Mouse (Mus musculus) midbrain, embryonic 11.5 days (tissue): ENCODE data around the gene Mmd. TPM values are rescaled to one million over a fixed set of nuclear protein-coding genes. Genes with fewer than 3 reads are reported as not detected.

Experiments used
- ATAC-seq: fragments of 200-750 bp; cut with Nextera tagmentation; 2 replicates; pipeline ENCODE4 v1.8.0; 2017; ENCODE audit warnings: moderate TSS enrichment, moderate library complexity; ENCODE audit not compliant: low FRiP score
- DNase-seq: peaks from one replicate; pipeline ENCODE4 v3.0.0; 2015; ENCODE audit warnings: low spot score; ENCODE audit errors: missing footprints
- H3K27ac ChIP-seq: fragments of 300-500 bp; sonication (generic); 2 replicates; pipeline ENCODE4 v1.5.1; 2014; ENCODE audit warnings: low read depth, low read length
- H3K27me3 ChIP-seq: fragments of 300-500 bp; sonication (generic); 2 replicates; pipeline ENCODE4 v1.6.1; 2014; ENCODE audit warnings: mild to moderate bottlenecking, low read length, moderate library complexity, mixed read lengths; ENCODE audit not compliant: control insufficient read depth, insufficient read depth
- H3K36me3 ChIP-seq: fragments of 300-500 bp; sonication (generic); 2 replicates; pipeline ENCODE4 v1.6.1; 2014; ENCODE audit warnings: mild to moderate bottlenecking, low read length, moderate library complexity, mixed read lengths; ENCODE audit not compliant: control insufficient read depth, insufficient read depth
- H3K4me1 ChIP-seq: fragments of 300-500 bp; sonication (generic); 2 replicates; pipeline ENCODE4 v1.6.1; 2014; ENCODE audit warnings: low read length; ENCODE audit not compliant: control insufficient read depth, insufficient read depth
- H3K4me2 ChIP-seq: fragments of 300-500 bp; sonication (generic); 2 replicates; pipeline ENCODE4 v1.6.1; 2014; ENCODE audit warnings: mild to moderate bottlenecking, moderate library complexity
- H3K4me3 ChIP-seq: fragments of 300-500 bp; sonication (generic); 2 replicates; pipeline ENCODE4 v1.5.1; 2014; ENCODE audit warnings: low read depth, low read length
- H3K9ac ChIP-seq: fragments of 300-500 bp; sonication (generic); 2 replicates; pipeline ENCODE4 v1.6.1; 2014; ENCODE audit warnings: low read length
- H3K9me3 ChIP-seq: fragments of 300-500 bp; sonication (generic); 2 replicates; pipeline ENCODE4 v1.6.1; 2016; ENCODE audit warnings: low read length; ENCODE audit not compliant: control insufficient read depth
- WGBS: fragments of 180-500 bp; shearing (Covaris S2); extraction: QIAGEN DNeasy Blood & Tissue Kit; methylation state at CpG from one replicate; pipeline ENCODE4 v1.1.7; 2014; 5-methylcytosine and 5-hydroxymethylcytosine counted together
- polyA plus RNA-seq: library from polyadenylated mRNA; unstranded; fragments of >200 nt; fragmentation: Nextera tagmentation; extraction: Ambion mirVana; gene quantifications from 2 replicates; pipeline ENCODE4 v1.2.1, GENCODE M21; 2014

Gene Mmd
- polyA plus RNA-seq, 1 experiment from 2014 or later: 48.1 TPM

DNA sequence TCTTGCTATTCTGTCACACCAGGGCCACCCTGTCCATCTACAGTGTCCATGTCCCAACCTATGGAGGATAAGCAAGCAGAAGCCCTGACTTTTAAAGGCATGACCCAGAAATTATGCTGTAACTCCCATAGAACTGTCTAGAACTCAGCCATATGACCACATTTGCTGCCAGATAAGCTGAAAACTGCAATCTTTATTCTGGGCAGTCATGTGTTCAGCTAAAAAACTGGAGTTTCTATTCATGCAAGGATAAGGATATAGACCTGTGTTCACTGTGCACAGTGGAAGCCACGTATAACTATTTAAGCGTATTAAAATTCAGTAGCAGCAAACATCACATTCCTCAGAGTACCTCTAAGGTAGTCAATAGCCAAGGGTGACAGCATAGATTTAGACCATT is 6.0 kb upstream of the Mmd start:
- DNase-seq (no peak), ATAC-seq (no peak)
- Histone ChIP-seq H3K27ac (no peak overlapping the region), H3K4me3 (no peak overlapping the region), H3K9ac (no peak overlapping the region), H3K27me3 (no peaks in the 10 kb centered on the region), H3K36me3 (no peaks in the 10 kb centered on the region), H3K4me2 (no peak overlapping the region), H3K4me1 (no peaks in the 10 kb centered on the region), H3K9me3 (no peaks in the 10 kb centered on the region)
- 96% methylated on average over 2 of the region's 2 CpGs for WGBS

DNA sequence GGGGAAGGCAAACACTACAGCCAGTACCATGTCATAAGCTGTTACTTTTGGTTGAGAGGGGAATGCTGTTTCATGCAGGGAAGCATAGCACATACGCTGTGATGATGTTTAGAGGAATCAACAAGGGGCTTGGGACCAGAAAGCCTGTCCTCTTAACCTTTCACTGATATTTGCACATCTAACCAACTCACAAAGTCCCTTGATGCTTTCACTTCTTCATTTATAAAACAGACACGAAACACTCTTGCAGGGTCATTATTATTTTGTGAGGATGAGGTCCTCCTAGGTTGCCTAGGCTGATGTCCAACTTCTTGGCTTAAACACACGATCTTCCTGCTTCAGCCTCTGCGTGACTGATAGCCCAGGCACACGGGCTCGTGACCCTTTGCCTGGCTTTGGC is 3.6 kb upstream of the Mmd start:
- Histone ChIP-seq H3K9ac (no peak overlapping the region), H3K27ac (no peak overlapping the region), H3K9me3 (no peaks in the 10 kb centered on the region), H3K4me1 (peaks cover 6% of the 10 kb centered on the region), H3K27me3 (no peaks in the 10 kb centered on the region), H3K36me3 (no peaks in the 10 kb centered on the region), H3K4me3 (no peak overlapping the region), H3K4me2 (no peak overlapping the region)
- 89% methylated on average over 6 of the region's 6 CpGs for WGBS
- ATAC-seq (no peak), DNase-seq (no peak)

DNA sequence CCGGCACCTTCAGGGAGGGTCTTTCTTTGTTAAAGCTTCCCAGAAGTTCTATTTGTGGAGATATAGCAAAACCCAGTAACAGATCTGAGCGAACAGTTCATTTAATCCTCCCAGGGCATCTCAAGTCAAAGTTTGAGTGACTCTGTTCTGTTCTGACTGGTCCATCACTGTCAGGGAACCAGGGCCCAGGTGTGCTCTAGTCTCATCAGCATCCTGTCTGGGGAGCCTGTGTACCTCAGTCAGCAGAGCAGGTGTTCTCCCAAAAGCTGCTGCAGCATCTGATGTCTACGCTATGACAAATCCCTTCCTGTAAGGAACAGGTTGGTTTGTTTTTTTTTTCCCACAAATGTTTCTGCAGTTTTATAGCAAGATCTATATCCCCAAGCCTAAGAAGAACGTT is 2.6 kb upstream of the Mmd start:
- H3K4me1 ChIP-seq: peaks cover 7% of the 10 kb centered on the region
- ATAC-seq (no peak), DNase-seq (no peak)
- no peak overlapping the region for H3K27ac ChIP-seq
- H3K9ac ChIP-seq: no peak overlapping the region
- H3K36me3 ChIP-seq: no peaks in the 10 kb centered on the region
- H3K4me2 ChIP-seq: no peak overlapping the region
- no peaks in the 10 kb centered on the region for H3K9me3 ChIP-seq
- no peaks in the 10 kb centered on the region for H3K27me3 ChIP-seq
- no peak overlapping the region for H3K4me3 ChIP-seq
- WGBS: 80% methylated on average over 4 of the region's 4 CpGs

DNA sequence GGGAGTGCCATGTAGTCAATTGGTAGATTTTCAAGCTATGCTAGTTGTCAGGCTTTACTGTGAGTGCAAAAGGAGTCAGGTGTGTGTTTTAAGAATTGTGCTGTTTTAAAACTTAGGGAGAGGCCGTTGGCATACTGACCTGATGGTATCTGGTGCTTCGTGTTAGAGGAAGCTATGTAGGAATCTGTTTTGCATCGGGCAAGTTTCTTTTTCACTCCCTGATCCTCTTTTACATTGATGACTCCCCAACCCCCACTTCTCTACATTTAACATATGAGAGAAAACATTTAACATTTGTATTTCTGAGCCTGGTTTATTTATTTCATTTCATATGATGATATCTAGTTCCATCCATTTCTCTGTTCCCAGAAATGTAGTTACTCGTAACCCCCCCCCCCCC is 1.5 kb upstream of the Mmd start:
- Histone ChIP-seq H3K27me3 (no peaks in the 10 kb centered on the region), H3K9ac (no peak overlapping the region), H3K4me2 (no peak overlapping the region), H3K36me3 (no peaks in the 10 kb centered on the region), H3K27ac (no peak overlapping the region), H3K4me1 (peaks cover 7% of the 10 kb centered on the region), H3K9me3 (no peaks in the 10 kb centered on the region), H3K4me3 (no peak overlapping the region)
- no peak for ATAC-seq
- no peak for DNase-seq
- 71% methylated on average over 4 of the region's 4 CpGs for WGBS

DNA sequence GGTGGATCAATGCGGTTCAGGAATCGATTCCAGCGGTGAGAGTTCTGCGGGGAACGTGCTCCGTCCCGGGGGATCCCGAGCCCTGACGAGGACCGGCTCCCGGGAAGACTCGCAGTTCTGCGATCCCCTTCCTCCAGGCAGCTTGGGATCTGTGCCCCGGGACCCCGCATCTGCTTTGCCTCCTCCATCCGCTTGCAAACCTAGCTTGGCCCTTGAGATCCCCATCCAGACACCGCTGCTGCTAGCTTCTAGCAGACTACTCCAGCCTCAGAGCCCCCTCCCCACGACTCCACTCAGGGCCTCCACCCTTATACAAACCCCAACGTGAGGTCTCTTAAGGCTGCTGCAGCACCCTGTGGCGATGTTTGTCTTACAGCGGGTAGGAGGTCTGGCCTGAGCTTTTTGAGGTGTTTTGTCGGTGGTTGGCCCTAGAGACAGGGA is 465 bp downstream of the Mmd start:
- Histone ChIP-seq H3K4me2 (peak overlapping the region; percentile 57), H3K36me3 (no peaks in the 10 kb centered on the region), H3K4me1 (peaks cover 7% of the 10 kb centered on the region), H3K27me3 (no peaks in the 10 kb centered on the region), H3K9me3 (no peaks in the 10 kb centered on the region), H3K4me3 (peak overlapping the region; percentile 68), H3K9ac (peak overlapping the region; percentile 82), H3K27ac (peak overlapping the region; percentile 52)
- no peak; the same call in 1 of the 2 replicates for ATAC-seq
- peak; percentile 98 for DNase-seq
- WGBS: 2% methylated on average over 22 of the region's 22 CpGs

DNA sequence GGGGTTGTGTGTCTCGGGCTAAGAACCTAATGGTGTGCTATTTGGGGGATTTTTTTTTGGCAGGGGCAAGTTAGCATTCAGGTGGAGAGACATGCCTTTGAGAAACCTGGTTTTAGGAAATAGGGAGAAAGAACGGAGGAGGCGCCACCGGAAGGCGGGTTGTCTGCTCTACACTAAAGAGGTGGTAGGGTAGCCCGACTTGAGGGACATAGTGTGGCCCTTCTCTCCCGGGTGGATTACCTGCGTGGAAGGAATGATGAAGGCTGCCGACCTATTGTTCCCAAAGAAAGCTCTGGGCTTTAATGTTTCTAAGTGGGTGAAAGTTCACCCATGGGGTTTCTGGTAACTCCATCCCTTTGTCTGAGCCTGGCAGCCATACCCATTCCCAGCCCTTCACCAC is 933 bp downstream of the Mmd start:
- Histone ChIP-seq H3K4me1 (peaks cover 7% of the 10 kb centered on the region), H3K4me2 (peak overlapping the region; percentile 57), H3K9ac (peak overlapping the region; percentile 82), H3K9me3 (no peaks in the 10 kb centered on the region), H3K27ac (no peak overlapping the region; the same call in 1 of the 2 replicates), H3K36me3 (no peaks in the 10 kb centered on the region), H3K27me3 (no peaks in the 10 kb centered on the region), H3K4me3 (peak overlapping the region; percentile 68)
- ATAC-seq: no peak
- 4% methylated on average over 9 of the region's 9 CpGs for WGBS
- no peak for DNase-seq

DNA sequence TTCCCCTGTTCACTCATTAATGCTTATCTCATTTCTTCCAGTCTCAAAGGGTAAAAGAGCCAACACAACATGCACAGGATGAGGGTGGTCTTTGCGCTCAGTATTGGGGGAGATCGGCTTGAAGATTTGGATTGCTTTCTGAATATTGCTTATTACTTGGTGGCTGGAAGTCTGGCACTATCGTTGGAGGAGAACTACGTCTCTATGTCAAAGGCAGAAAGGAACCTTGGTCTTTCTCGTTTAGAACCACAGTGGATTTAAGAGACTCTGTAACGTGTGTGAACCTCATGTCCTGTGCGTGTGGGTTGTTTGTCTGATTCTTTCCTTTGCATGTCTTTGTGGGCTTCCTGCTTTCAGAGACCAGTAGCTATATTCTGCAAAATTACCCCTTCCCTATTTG is 1.5 kb downstream of the Mmd start:
- H3K27ac ChIP-seq: no peak overlapping the region
- peak overlapping the region; percentile 57 for H3K4me2 ChIP-seq
- no peaks in the 10 kb centered on the region for H3K27me3 ChIP-seq
- peaks cover 7% of the 10 kb centered on the region for H3K4me1 ChIP-seq
- no peaks in the 10 kb centered on the region for H3K9me3 ChIP-seq
- no peaks in the 10 kb centered on the region for H3K36me3 ChIP-seq
- DNase-seq (no peak), ATAC-seq (no peak)
- H3K9ac ChIP-seq: no peak overlapping the region; the same call in 1 of the 2 replicates
- 81% methylated on average over 7 of the region's 7 CpGs for WGBS
- H3K4me3 ChIP-seq: peak overlapping the region; percentile 68

DNA sequence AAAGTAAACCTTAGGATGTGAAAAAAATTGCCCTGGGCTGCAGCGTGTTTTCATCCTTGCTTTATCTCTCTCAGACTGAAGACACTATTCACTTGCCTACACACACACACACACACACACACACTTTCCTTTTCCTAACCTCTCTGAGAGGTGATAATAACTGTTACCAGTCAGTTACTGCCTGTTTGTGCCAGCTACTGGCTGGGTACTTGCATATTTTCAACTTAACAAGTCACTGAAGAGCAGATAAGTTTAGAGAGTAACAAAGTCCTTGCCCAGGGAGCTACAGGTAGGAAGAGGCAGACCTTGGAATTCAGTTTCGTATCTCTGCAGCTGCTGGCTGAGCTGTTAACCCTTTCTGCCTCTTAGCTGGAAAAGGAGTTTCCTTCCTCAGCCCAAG is 2.7 kb downstream of the Mmd start:
- 60% methylated on average over 2 of the region's 2 CpGs for WGBS
- no peaks in the 10 kb centered on the region for H3K27me3 ChIP-seq
- H3K4me2 ChIP-seq: no peak overlapping the region
- H3K36me3 ChIP-seq: no peaks in the 10 kb centered on the region
- H3K9me3 ChIP-seq: no peaks in the 10 kb centered on the region
- no peak for ATAC-seq
- H3K4me3 ChIP-seq: no peak overlapping the region
- no peak for DNase-seq
- H3K4me1 ChIP-seq: peaks cover 7% of the 10 kb centered on the region
- H3K27ac ChIP-seq: no peak overlapping the region
- no peak overlapping the region for H3K9ac ChIP-seq

DNA sequence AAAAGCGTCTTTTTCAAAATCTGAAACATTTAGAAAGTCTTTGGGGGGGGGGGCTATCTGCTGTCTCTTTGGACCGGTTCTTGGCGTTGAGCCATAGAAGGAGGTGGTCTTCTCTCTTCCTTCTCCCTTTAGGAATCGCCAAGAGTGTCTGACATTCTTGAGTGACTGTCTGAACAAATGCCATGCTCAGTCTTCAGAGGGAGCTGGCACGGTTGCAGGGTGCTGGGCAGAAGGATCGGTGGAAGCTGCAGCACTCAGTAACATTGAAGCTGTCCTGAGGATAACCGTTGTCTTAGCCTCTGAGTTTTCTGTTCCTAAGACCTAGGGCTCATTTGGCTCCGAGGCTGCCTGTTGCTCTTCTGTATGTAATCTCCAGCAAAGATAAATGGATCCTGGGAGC is 3.1 kb downstream of the Mmd start:
- Histone ChIP-seq H3K4me3 (no peak overlapping the region), H3K27me3 (no peaks in the 10 kb centered on the region), H3K27ac (no peak overlapping the region), H3K36me3 (no peaks in the 10 kb centered on the region), H3K9ac (no peak overlapping the region), H3K9me3 (no peaks in the 10 kb centered on the region), H3K4me1 (peaks cover 7% of the 10 kb centered on the region), H3K4me2 (no peak overlapping the region)
- 77% methylated on average over 8 of the region's 8 CpGs for WGBS
- no peak for ATAC-seq
- DNase-seq: no peak

DNA sequence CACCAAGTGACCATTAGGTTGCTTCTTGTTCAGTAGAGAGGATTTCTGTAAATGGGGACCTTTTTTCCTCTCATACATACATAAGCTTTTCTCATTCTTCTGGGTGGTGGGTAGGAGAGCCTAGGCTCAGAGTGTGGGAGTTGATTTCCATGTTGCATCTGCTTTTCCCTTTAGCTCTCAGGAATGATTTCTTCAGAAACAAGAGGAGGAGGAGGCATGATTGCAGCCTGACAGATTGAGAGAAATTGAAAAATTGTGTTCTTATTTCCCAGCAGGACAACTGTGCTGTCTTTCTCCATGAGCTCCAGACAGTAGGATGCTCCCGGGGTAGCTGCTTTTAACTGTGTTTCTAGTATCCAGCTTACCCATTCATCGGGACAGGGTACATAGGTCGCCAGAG is 5.3 kb downstream of the Mmd start:
- Histone ChIP-seq H3K9ac (no peak overlapping the region), H3K27ac (no peak overlapping the region), H3K36me3 (no peaks in the 10 kb centered on the region), H3K4me1 (peaks cover 7% of the 10 kb centered on the region), H3K4me3 (no peak overlapping the region), H3K4me2 (no peak overlapping the region), H3K9me3 (no peaks in the 10 kb centered on the region), H3K27me3 (no peaks in the 10 kb centered on the region)
- DNase-seq (no peak), ATAC-seq (no peak)
- WGBS: 86% methylated on average over 3 of the region's 3 CpGs
